Mouse (Mus musculus) neural tube, embryonic 12.5 days (tissue): ENCODE results near the gene Flnc. TPM values are rescaled to one million over a fixed set of nuclear protein-coding genes. Genes with fewer than 3 reads are reported as not detected.
A peak's percentile ranks its signal among the peaks of the same experiment; 100 is the strongest.

Source experiments
- ATAC-seq: fragments of 200-750 bp; cut with Nextera tagmentation; 2 replicates; pipeline ENCODE4 v1.8.0; 2017; ENCODE audit warnings: low read depth, mild to moderate bottlenecking, moderate TSS enrichment, moderate library complexity; ENCODE audit not compliant: low FRiP score
- H3K27ac ChIP-seq: fragments of 300-500 bp; sonication (generic); 2 replicates; pipeline ENCODE4 v1.5.1; 2016
- H3K27me3 ChIP-seq: fragments of 300-500 bp; sonication (generic); replicated peaks from 2 replicates; pipeline ENCODE4 v1.6.1; 2016; ENCODE audit warnings: mild to moderate bottlenecking
- H3K36me3 ChIP-seq: fragments of 300-500 bp; sonication (generic); 2 replicates; pipeline ENCODE4 v1.6.1; 2016; ENCODE audit warnings: mild to moderate bottlenecking
- H3K4me1 ChIP-seq: fragments of 300-500 bp; sonication (generic); 2 replicates; pipeline ENCODE4 v1.6.1; 2016
- H3K4me2 ChIP-seq: fragments of 300-500 bp; sonication (generic); replicated peaks from 2 replicates; pipeline ENCODE4 v1.6.1; 2016; ENCODE audit warnings: mild to moderate bottlenecking
- H3K4me3 ChIP-seq: fragments of 300-500 bp; sonication (generic); 2 replicates; pipeline ENCODE4 v1.5.1; 2016
- H3K9ac ChIP-seq: fragments of 300-500 bp; sonication (generic); 2 replicates; pipeline ENCODE4 v1.6.1; 2016; ENCODE audit warnings: mild to moderate bottlenecking
- H3K9me3 ChIP-seq: fragments of 300-500 bp; sonication (generic); 2 replicates; pipeline ENCODE4 v1.6.1; 2016; ENCODE audit warnings: mild to moderate bottlenecking
- WGBS: fragments of 180-500 bp; shearing (Covaris S2); methylation state at CpG from one replicate; pipeline ENCODE4 v1.1.7; 2016; 5-methylcytosine and 5-hydroxymethylcytosine counted together
- polyA plus RNA-seq: library from polyadenylated mRNA; unstranded; fragments of >200 nt; fragmentation: Nextera tagmentation; extraction: Ambion mirVana; gene quantifications from 2 replicates; pipeline ENCODE4 v1.2.1, GENCODE M21; 2016

The Flnc gene
- polyA plus RNA-seq, 1 experiment from 2014 or later, result 11.1 TPM

- Histone ChIP-seq H3K36me3 (peaks cover 21% of the 10 kb centered on the region), H3K27me3 (no peaks in the 10 kb centered on the region), H3K4me1 (peaks cover 12% of the 10 kb centered on the region), H3K4me3 (peak within 1 kb of the TSS; percentile 60), H3K27ac (no peak within 1 kb of the TSS), H3K9me3 (no peaks in the 10 kb centered on the region), H3K4me2 (peak within 1 kb of the TSS; percentile 68), H3K9ac (peak within 1 kb of the TSS; percentile 70)
- WGBS, result under 1% methylated on average over 39 of the region's 39 CpGs
- ATAC-seq, result peak; percentile 96
These were observed 34.7 kb downstream of the Flnc start, which contains the start of gene Atp6v1f for GRCm38 (mm10) chr6:29467583-29468354. Gene Atp6v1f, plus strand, starts transcription at chr6:29467718.

GRCm38 (mm10) chr6:29468851-29469250 lies 35.8 kb downstream of the Flnc start:
- Histone ChIP-seq H3K9ac (peak overlapping the region; percentile 70; the same call in 1 of the 2 replicates), H3K4me2 (peak overlapping the region; percentile 68), H3K27me3 (no peaks in the 10 kb centered on the region), H3K36me3 (peaks cover 21% of the 10 kb centered on the region), H3K27ac (no peak overlapping the region), H3K4me1 (peaks cover 17% of the 10 kb centered on the region), H3K9me3 (no peaks in the 10 kb centered on the region), H3K4me3 (no peak overlapping the region; the same call in 1 of the 2 replicates)
- WGBS, result 91% methylated on average over 3 of the region's 3 CpGs
- no peak for ATAC-seq

GRCm38 (mm10) chr6:29471137-29471536 lies 38.1 kb downstream of the Flnc start, which contains the start of gene Atp6v1fnb:
Gene Atp6v1fnb, plus strand, starts transcription at chr6:29471437.
- H3K4me2 ChIP-seq, result no peak within 1 kb of the TSS
- no peak within 1 kb of the TSS for H3K9ac ChIP-seq
- no peak within 1 kb of the TSS for H3K27ac ChIP-seq
- H3K4me1 ChIP-seq, result peaks cover 22% of the 10 kb centered on the region
- H3K9me3 ChIP-seq, result no peaks in the 10 kb centered on the region
- 93% methylated on average over 4 of the region's 4 CpGs for WGBS
- peaks cover 21% of the 10 kb centered on the region for H3K36me3 ChIP-seq
- peaks cover 7% of the 10 kb centered on the region; the same call in 1 of the 2 replicates for H3K27me3 ChIP-seq
- no peak within 1 kb of the TSS for H3K4me3 ChIP-seq
- no peak for ATAC-seq

- Histone ChIP-seq H3K27ac (no peak overlapping the region), H3K9me3 (no peaks in the 10 kb centered on the region), H3K4me1 (peaks cover 10% of the 10 kb centered on the region), H3K36me3 (peaks cover 21% of the 10 kb centered on the region), H3K4me3 (peak overlapping the region; percentile 38), H3K27me3 (peaks cover 8% of the 10 kb centered on the region; the same call in 1 of the 2 replicates), H3K9ac (peak overlapping the region; percentile 52), H3K4me2 (peak overlapping the region; percentile 70)
- WGBS, result 2% methylated on average over 33 of the region's 33 CpGs
- ATAC-seq, result peak; percentile 90
These were observed 41.1 kb downstream of the Flnc start for GRCm38 (mm10) chr6:29473941-29474691.

- peak overlapping the region; percentile 70; the same call in 1 of the 2 replicates for H3K4me2 ChIP-seq
- no peak overlapping the region for H3K27ac ChIP-seq
- WGBS, result 58% methylated on average over 2 of the region's 2 CpGs
- H3K27me3 ChIP-seq, result peaks cover 8% of the 10 kb centered on the region; the same call in 1 of the 2 replicates
- peaks cover 10% of the 10 kb centered on the region for H3K4me1 ChIP-seq
- H3K9ac ChIP-seq, result no peak overlapping the region
- no peak overlapping the region for H3K4me3 ChIP-seq
- no peak for ATAC-seq
- H3K36me3 ChIP-seq, result peaks cover 21% of the 10 kb centered on the region
- H3K9me3 ChIP-seq, result no peaks in the 10 kb centered on the region
These were observed 41.7 kb downstream of the Flnc start for GRCm38 (mm10) chr6:29474736-29475135.

DNA sequence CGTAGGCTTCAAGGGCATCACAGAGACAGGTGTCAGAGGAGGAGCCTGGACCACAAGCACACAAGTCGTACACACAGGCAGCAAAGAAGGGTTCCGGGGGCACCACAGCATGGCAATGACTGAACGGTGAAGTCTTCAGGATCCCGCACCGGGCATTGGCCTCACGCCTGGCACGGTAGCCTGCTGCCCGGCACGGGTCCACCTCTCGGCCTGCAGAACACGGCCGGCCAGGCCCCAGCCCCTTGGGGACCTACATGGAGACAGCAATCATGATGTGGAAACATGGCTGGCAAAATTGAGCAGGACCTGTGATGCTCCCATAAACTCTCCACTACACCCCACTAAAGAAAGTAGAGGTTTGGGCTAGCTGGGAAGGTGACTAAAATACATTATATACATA lies 49.6 kb downstream of the Flnc start:
- Histone ChIP-seq H3K9me3 (no peaks in the 10 kb centered on the region), H3K4me2 (no peak overlapping the region), H3K4me3 (no peak overlapping the region), H3K27me3 (peaks cover 5% of the 10 kb centered on the region; the same call in 1 of the 2 replicates), H3K9ac (no peak overlapping the region), H3K27ac (no peak overlapping the region), H3K36me3 (no peaks in the 10 kb centered on the region), H3K4me1 (peaks cover 6% of the 10 kb centered on the region; the same call in 1 of the 2 replicates)
- WGBS, result 92% methylated on average over 13 of the region's 13 CpGs
- ATAC-seq, result no peak

GRCm38 (mm10) chr6:29484716-29485559 lies 51.9 kb downstream of the Flnc start:
- Histone ChIP-seq H3K27me3 (peaks cover 5% of the 10 kb centered on the region; the same call in 1 of the 2 replicates), H3K36me3 (no peaks in the 10 kb centered on the region), H3K4me2 (peak overlapping the region; percentile 67), H3K9me3 (no peaks in the 10 kb centered on the region), H3K4me1 (peaks cover 6% of the 10 kb centered on the region; the same call in 1 of the 2 replicates), H3K27ac (no peak overlapping the region), H3K4me3 (peak overlapping the region; percentile 18; the same call in 1 of the 2 replicates), H3K9ac (peak overlapping the region; percentile 40; the same call in 1 of the 2 replicates)
- peak; percentile 63; the same call in 1 of the 2 replicates for ATAC-seq
- 7% methylated on average over 26 of the region's 26 CpGs for WGBS

DNA sequence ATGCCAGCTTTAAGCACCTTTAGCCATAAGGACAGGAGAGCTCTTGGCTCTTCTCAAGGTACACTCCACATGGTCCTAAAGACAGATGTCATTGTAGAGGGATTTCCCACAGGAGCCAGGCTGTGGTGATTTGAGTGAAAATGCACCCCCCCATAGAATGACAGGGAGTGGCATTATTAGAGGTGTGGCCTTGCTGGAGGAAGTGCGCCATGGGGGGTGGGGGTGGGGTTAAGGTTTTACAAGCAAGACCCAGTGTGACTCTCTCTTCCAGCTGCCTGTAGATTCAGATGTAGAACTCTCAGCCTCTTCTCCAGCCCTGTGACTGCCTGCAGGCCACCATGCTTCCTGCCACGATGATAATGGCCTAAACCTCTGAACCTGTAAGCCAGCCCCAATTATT lies 52.9 kb downstream of the Flnc start:
- ATAC-seq, result no peak
- H3K4me3 ChIP-seq, result no peak overlapping the region
- H3K9ac ChIP-seq, result no peak overlapping the region
- 42% methylated on average over 2 of the region's 2 CpGs for WGBS
- peaks cover 5% of the 10 kb centered on the region; the same call in 1 of the 2 replicates for H3K27me3 ChIP-seq
- no peak overlapping the region for H3K4me2 ChIP-seq
- peaks cover 6% of the 10 kb centered on the region; the same call in 1 of the 2 replicates for H3K4me1 ChIP-seq
- H3K27ac ChIP-seq, result no peak overlapping the region
- no peaks in the 10 kb centered on the region for H3K9me3 ChIP-seq
- H3K36me3 ChIP-seq, result no peaks in the 10 kb centered on the region

DNA sequence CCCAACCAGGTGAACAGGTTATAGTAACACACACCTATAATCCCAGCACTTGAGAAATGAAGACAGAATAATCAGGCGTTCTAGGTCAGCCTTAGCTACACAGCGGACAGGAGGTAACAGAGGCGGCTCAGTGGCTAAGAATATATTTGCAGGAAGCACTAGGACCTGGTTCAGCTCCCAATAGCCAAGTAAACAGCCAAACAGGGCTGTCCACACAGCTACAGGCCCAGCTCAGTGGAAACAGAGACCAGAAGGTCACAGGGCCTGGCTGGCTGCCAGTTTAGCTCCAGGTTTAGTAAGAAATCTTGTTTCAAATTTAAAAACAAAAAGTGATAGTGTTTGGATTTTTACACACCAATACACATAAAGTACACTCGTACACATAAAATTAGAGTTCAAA lies 61.0 kb downstream of the Flnc start:
- WGBS, result 86% methylated on average over 4 of the region's 4 CpGs
- Histone ChIP-seq H3K27me3 (peaks cover 35% of the 10 kb centered on the region), H3K27ac (no peak overlapping the region), H3K9ac (no peak overlapping the region), H3K4me1 (no peaks in the 10 kb centered on the region), H3K36me3 (no peaks in the 10 kb centered on the region; the same call in 1 of the 2 replicates), H3K4me3 (no peak overlapping the region), H3K4me2 (no peak overlapping the region), H3K9me3 (no peaks in the 10 kb centered on the region)
- no peak for ATAC-seq

DNA sequence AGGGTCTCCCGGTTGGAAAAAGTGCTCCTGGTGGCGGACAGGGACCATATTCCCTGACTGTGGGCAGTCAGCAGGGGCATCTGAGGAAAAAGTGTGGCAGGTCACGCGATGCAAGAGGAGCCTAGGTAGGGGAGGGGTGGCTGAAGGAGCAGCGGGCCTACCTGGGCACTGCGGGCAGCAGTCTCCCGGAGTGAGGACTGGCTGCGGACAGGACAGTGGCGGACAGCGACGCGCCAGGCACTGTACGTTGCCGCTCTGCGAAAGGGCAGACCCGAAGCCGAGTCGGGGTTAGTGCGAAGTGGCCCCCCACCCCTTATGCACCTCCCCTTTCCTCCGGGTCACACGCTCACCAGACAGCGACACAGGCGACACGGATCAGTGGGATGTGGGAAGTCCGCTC lies 63.2 kb downstream of the Flnc start:
- Histone ChIP-seq H3K36me3 (no peaks in the 10 kb centered on the region; the same call in 1 of the 2 replicates), H3K27ac (no peak overlapping the region), H3K9me3 (no peaks in the 10 kb centered on the region), H3K4me2 (no peak overlapping the region), H3K4me3 (no peak overlapping the region), H3K9ac (no peak overlapping the region), H3K27me3 (peaks cover 35% of the 10 kb centered on the region), H3K4me1 (no peaks in the 10 kb centered on the region)
- WGBS, result 19% methylated on average over 25 of the region's 25 CpGs
- no peak for ATAC-seq

DNA sequence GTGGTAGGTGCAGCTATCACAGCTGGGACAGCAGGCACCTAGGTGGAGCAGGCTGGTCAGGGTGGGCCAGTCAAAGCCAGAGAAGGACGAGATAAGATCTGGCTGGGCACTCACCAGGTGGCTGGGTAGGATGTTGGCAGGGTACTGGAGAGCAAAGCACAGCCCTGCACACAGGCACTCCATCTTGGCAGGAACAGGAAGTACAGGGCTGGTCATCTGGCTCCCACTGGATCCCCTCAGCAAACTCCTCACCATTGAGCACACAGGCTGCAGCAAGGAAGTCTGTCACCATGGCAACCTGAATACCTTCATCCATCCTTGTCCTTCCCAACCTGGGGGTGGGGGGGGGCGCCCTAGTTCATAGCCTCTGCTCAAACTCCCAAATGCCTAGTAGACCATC lies 64.7 kb downstream of the Flnc start:
- H3K27me3 ChIP-seq, result peaks cover 35% of the 10 kb centered on the region

More for the DNA sequence above, 64.7 kb downstream of the Flnc start:
- Histone ChIP-seq H3K9me3 (no peaks in the 10 kb centered on the region), H3K27ac (no peak overlapping the region), H3K9ac (no peak overlapping the region), H3K4me1 (no peaks in the 10 kb centered on the region), H3K36me3 (no peaks in the 10 kb centered on the region; the same call in 1 of the 2 replicates), H3K4me3 (no peak overlapping the region), H3K4me2 (no peak overlapping the region)
- ATAC-seq, result no peak
- WGBS, result 52% methylated on average over 2 of the region's 2 CpGs
